Comparison of ENCODE assay signal across 9 mouse cellular contexts in the genomic region with DNA sequence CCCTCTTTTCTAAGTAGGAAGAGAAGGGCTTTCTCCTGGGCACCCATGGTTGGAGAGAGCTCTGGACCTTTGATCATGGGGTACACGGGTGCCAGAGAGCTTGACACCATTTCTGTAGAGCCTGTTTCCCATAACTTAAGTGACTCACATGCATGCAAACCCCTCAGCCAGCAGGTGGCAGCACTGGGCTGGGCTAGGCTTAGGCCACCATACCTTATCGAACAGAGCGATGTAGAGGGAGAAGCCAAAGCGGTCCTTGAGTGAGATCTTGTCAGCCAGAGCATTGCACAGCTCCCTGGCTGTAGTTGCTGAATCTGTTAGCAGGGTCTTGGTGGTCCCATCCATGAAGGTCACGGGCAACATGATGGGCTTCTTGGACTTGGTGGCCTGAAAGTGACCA. TPM values are rescaled to one million over a fixed set of nuclear protein-coding genes. Genes with fewer than 3 reads are reported as not detected.
DNase-seq lines count a peak whose midpoint lies in the region; ATAC-seq and TF ChIP-seq lines count a peak whose summit lies in the region.
"Had no signal": no experiment of that assay in that cellular context is flagged by ENCODE, and none has a peak within 500 bp of the region (broad histone marks: within the 10 kb centered on the region; RNA-seq: fewer than 3 reads in every experiment).

No protein-coding gene starts in this region.

- peak; percentile 99 for TF ChIP-seq CTCF in bone marrow, adult 2 months (IDR thresholded peaks at IDR 0.05; ENCODE audit: control insufficient read depth, insufficient read depth, low read length)

- WGBS in bone marrow, adult 2 months: 30% methylated on average over 5 of the region's 5 CpGs
- WGBS in liver, embryonic 16.5 days (ENCODE audit: insufficient replicate concordance): 23% methylated on average over 5 of the region's 5 CpGs

- no peak for TF ChIP-seq POLR2A in bone marrow, adult 2 months (IDR thresholded peaks at IDR 0.05; ENCODE audit: borderline replicate concordance, control insufficient read depth, low read depth, low read length)

- H3K27ac ChIP-seq in bone marrow, adult 2 months (ENCODE audit: control insufficient read depth, insufficient read depth, low read depth, low read length, poor library complexity): no peak overlapping the region
- no peak overlapping the region for H3K27ac ChIP-seq in liver, embryonic 16.5 days (ENCODE audit: low read length)

- intact Hi-C loops in heart, postnatal 14 days (cut with DNase I): loop anchor here (1.0 kb wide), 2 partner anchors 15 to 49 kb away; no protein-coding TSS in a partner anchor

- no peak overlapping the region for H3K4me3 ChIP-seq in bone marrow, adult 2 months (replicated peaks; ENCODE audit: control insufficient read depth, low read depth, low read length)
- H3K4me3 ChIP-seq in liver, embryonic 16.5 days (ENCODE audit: low read depth, low read length): no peak overlapping the region
- H3K4me3 ChIP-seq: erythroblast, embryonic 14.5 days had no signal

- no peaks in the 10 kb centered on the region for H3K27me3 ChIP-seq in liver, embryonic 16.5 days (ENCODE audit: control insufficient read depth, insufficient read depth, low read depth, low read length)

- DNase-seq in CD4-positive, CD25-positive, alpha-beta regulatory T cell, adult 2 months (ENCODE audit: low read depth, low spot score): peak; percentile 92
- DNase-seq in heart, postnatal 14 days: peak; percentile 87 to 93
- DNase-seq in kidney, postnatal 4 days: peak; percentile 94 to 95
- DNase-seq in thymus, adult 18-20 months: peak; percentile 57 to 58

- peak; percentile 66 for ATAC-seq in erythroblast, adult 5-6 weeks (replicated peaks; ENCODE audit: low FRiP score, poor library complexity, severe bottlenecking)
- peak; percentile 25; the same call in 1 of the 2 replicates for ATAC-seq in liver, embryonic 16.5 days (ENCODE audit: low read depth)
- peak; percentile 69 for ATAC-seq in neutrophil, adult 5-6 weeks (ENCODE audit: extremely low read depth, insufficient number of reproducible peaks, low FRiP score, poor library complexity, severe bottlenecking)

- no peak overlapping the region for H3K4me2 ChIP-seq in liver, embryonic 16.5 days (ENCODE audit: low read depth, low read length)

- H3K9ac ChIP-seq in liver, embryonic 16.5 days (ENCODE audit: low read depth, low read length): no peak overlapping the region

- no peaks in the 10 kb centered on the region for H3K9me3 ChIP-seq in liver, embryonic 16.5 days (replicated peaks; ENCODE audit: control insufficient read depth, low read length)

- H3K36me3 ChIP-seq in liver, embryonic 16.5 days (ENCODE audit: control insufficient read depth, insufficient read depth): peaks cover 3% of the 10 kb centered on the region

- no peaks in the 10 kb centered on the region for H3K4me1 ChIP-seq in bone marrow, adult 2 months (ENCODE audit: control insufficient read depth, insufficient read depth, low read length)
- no peaks in the 10 kb centered on the region; the same call in 1 of the 2 replicates for H3K4me1 ChIP-seq in liver, embryonic 16.5 days (ENCODE audit: control insufficient read depth, low read depth, low read length)

RNA-seq across cellular contexts. Expression of a gene that starts 47.7 kb away (rescaled TPM):
- polyA plus RNA-seq in bone marrow, adult 2 months (2011; ENCODE audit: insufficient read depth, insufficient read length, low replicate concordance, missing spikeins): 19.5 and 27.0 TPM in 2 replicates
- total RNA-seq in erythroblast, adult 5-6 weeks (2015; ENCODE audit: low replicate concordance): 4.4 and 12.7 TPM in 2 replicates
- total RNA-seq in erythroblast, adult 5-6 weeks (2017; ENCODE audit: low replicate concordance): 2.8 and 7.0 TPM in 2 replicates
- total RNA-seq in heart, postnatal 14 days (2021): 1 to 10 TPM; 5.4 to 6.3 TPM
- polyA plus RNA-seq in liver, embryonic 16.5 days (2015; fragmentation: Nextera tagmentation; extraction: Ambion mirVana): 9.3 and 12.1 TPM in 2 replicates
- total RNA-seq in neutrophil, adult 5-6 weeks (2017): 11.0 and 12.6 TPM in 2 replicates
